Comparison of ENCODE assay signal across 20 mouse cellular contexts in genomic region chr10:102507386-102507785, GRCm38 (mm10). TPM values are rescaled to one million over a fixed set of nuclear protein-coding genes. Genes with fewer than 3 reads are reported as not detected.
A peak's percentile ranks its signal among the peaks of the same experiment; 100 is the strongest.
DNase-seq lines count a peak whose midpoint lies in the region; ATAC-seq lines count a peak whose summit lies in the region.
"Had no signal": no experiment of that assay in that cellular context is flagged by ENCODE, and none has a peak within 500 bp of the region (broad histone marks: within the 10 kb centered on the region; RNA-seq: fewer than 3 reads in every experiment).

No protein-coding gene starts in this region.

- no peaks in the 10 kb centered on the region for H3K9me3 ChIP-seq in heart, embryonic 11.5 days (replicated peaks; ENCODE audit: control insufficient read depth, low read length)
- H3K9me3 ChIP-seq in liver, embryonic 11.5 days (ENCODE audit: control insufficient read depth, low read length) = no peaks in the 10 kb centered on the region
- H3K9me3 ChIP-seq: embryonic facial prominence, embryonic 13.5 days; forebrain, embryonic 13.5 days; heart, embryonic 13.5 days; hindbrain, embryonic 15.5 days had no signal

- H3K36me3 ChIP-seq in heart, embryonic 11.5 days (ENCODE audit: control insufficient read depth, insufficient read depth, low read length) = no peaks in the 10 kb centered on the region
- H3K36me3 ChIP-seq in liver, embryonic 11.5 days (ENCODE audit: control insufficient read depth, insufficient read depth, low read length) = no peaks in the 10 kb centered on the region
- H3K36me3 ChIP-seq: embryonic facial prominence, embryonic 13.5 days; heart, embryonic 13.5 days; hindbrain, embryonic 15.5 days had no signal

- no peak for ATAC-seq in heart, embryonic 11.5 days (replicated peaks; ENCODE audit: insufficient number of reproducible peaks, low FRiP score, low TSS enrichment)
- ATAC-seq in megakaryocyte progenitor cell, adult 5-6 weeks (replicated peaks; ENCODE audit: poor library complexity) = 0 out of 2 replicates have a peak, but pooled peaks have one; percentile 19
- no peak for ATAC-seq in liver, embryonic 11.5 days (replicated peaks; ENCODE audit: low FRiP score)
- ATAC-seq: forebrain, embryonic 13.5 days; forebrain, postnatal 0 days; intestine, embryonic 16.5 days had no signal

- no peak overlapping the region for H3K27ac ChIP-seq in heart, embryonic 11.5 days (ENCODE audit: low read depth, low read length)
- H3K27ac ChIP-seq in brown adipose tissue, adult 24 weeks (replicated peaks; ENCODE audit: low read depth, low read length) = peak overlapping the region; percentile 79
- H3K27ac ChIP-seq in liver, embryonic 11.5 days (ENCODE audit: low read depth, low read length) = no peak overlapping the region
- H3K27ac ChIP-seq: embryonic facial prominence, embryonic 13.5 days; forebrain, embryonic 13.5 days; heart, embryonic 13.5 days; hindbrain, embryonic 15.5 days had no signal

- no peaks in the 10 kb centered on the region for H3K4me1 ChIP-seq in heart, embryonic 11.5 days (ENCODE audit: control insufficient read depth, insufficient read depth, low read length)
- peaks cover 7% of the 10 kb centered on the region; the same call in 1 of the 2 replicates for H3K4me1 ChIP-seq in brown adipose tissue, adult 24 weeks (ENCODE audit: control insufficient read depth, insufficient read depth, insufficient read length, low read length)
- H3K4me1 ChIP-seq in liver, embryonic 11.5 days (replicated peaks; ENCODE audit: control insufficient read depth, insufficient read depth, low read length) = no peaks in the 10 kb centered on the region
- H3K4me1 ChIP-seq: hindbrain, embryonic 15.5 days had no signal

- H3K9ac ChIP-seq in heart, embryonic 11.5 days (ENCODE audit: low read depth, low read length) = no peak overlapping the region
- no peak overlapping the region for H3K9ac ChIP-seq in liver, embryonic 11.5 days (ENCODE audit: low read depth, low read length)
- H3K9ac ChIP-seq: embryonic facial prominence, embryonic 13.5 days; forebrain, embryonic 13.5 days; forebrain, postnatal 0 days; heart, embryonic 13.5 days; hindbrain, embryonic 15.5 days had no signal

- no peak overlapping the region for H3K4me2 ChIP-seq in heart, embryonic 11.5 days
- H3K4me2 ChIP-seq in liver, embryonic 11.5 days = no peak overlapping the region
- H3K4me2 ChIP-seq: embryonic facial prominence, embryonic 13.5 days; forebrain, embryonic 13.5 days; heart, embryonic 13.5 days; hindbrain, embryonic 15.5 days had no signal

- peak; percentile 79 for DNase-seq in heart, adult 11 months
- DNase-seq in forelimb bud, embryonic 11.5 days (ENCODE audit: low read depth, low spot score) = peak; percentile 42
- DNase-seq in testis, postnatal 14 days (ENCODE audit: low spot score) = no peak
- DNase-seq in liver, embryonic 11.5 days (ENCODE audit: low spot score) = no peak
- DNase-seq: adrenal gland, adult 8-10 months; adrenal gland, postnatal 36 days; cerebellum, adult 11-12 months; cerebellum, adult 9-11 months; cerebellum, postnatal 36 days; forebrain, postnatal 0 days; gastrocnemius, postnatal 25 days; heart, postnatal 36 days had no signal

- H3K4me3 ChIP-seq in heart, embryonic 11.5 days (ENCODE audit: low read depth, low read length) = no peak overlapping the region
- no peak overlapping the region for H3K4me3 ChIP-seq in brown adipose tissue, adult 24 weeks (ENCODE audit: insufficient read depth, low read depth, low read length)
- H3K4me3 ChIP-seq in liver, embryonic 11.5 days (ENCODE audit: low read depth, low read length) = no peak overlapping the region
- H3K4me3 ChIP-seq: embryonic facial prominence, embryonic 13.5 days; forebrain, embryonic 13.5 days; heart, embryonic 13.5 days; hindbrain, embryonic 15.5 days had no signal

- 59% methylated on average over 4 of the region's 4 CpGs for WGBS in heart, embryonic 11.5 days (ENCODE audit: insufficient replicate concordance)
- WGBS in liver, embryonic 11.5 days = 68% methylated on average over 4 of the region's 4 CpGs

- H3K27me3 ChIP-seq in heart, embryonic 11.5 days (ENCODE audit: control insufficient read depth, insufficient read depth, low read length) = no peaks in the 10 kb centered on the region
- no peaks in the 10 kb centered on the region for H3K27me3 ChIP-seq in liver, embryonic 11.5 days (replicated peaks; ENCODE audit: control insufficient read depth, insufficient read depth, low read length)
- H3K27me3 ChIP-seq: embryonic facial prominence, embryonic 13.5 days; forebrain, embryonic 13.5 days; heart, embryonic 13.5 days; hindbrain, embryonic 15.5 days had no signal

RNA-seq across cellular contexts. Expression of gene Rassf9, which starts 4.6 kb away (rescaled TPM):
- polyA plus RNA-seq in heart, embryonic 11.5 days (2014; fragmentation: Nextera tagmentation; extraction: Ambion mirVana) = 0.63 and 1.3 TPM in 2 replicates
- polyA plus RNA-seq in brown adipose tissue, adult 24 weeks (2012; ENCODE audit: insufficient read depth, insufficient read length, missing spikeins) = 1.0 and 4.0 TPM in 2 replicates
- total RNA-seq in megakaryocyte progenitor cell, adult 5-6 weeks (2015) = not detected in 2 replicates
- total RNA-seq in megakaryocyte progenitor cell, adult 5-6 weeks (2017) = not detected in 2 replicates
- polyA plus RNA-seq in liver, embryonic 11.5 days (2014; fragmentation: Nextera tagmentation; extraction: Ambion mirVana) = 0.22 and 0.51 TPM in 2 replicates

RNA-seq across cellular contexts. Expression of gene Nts, which starts 17.1 kb away (rescaled TPM):
- 4.2 and 5.5 TPM in 2 replicates for polyA plus RNA-seq in heart, embryonic 11.5 days (2014; fragmentation: Nextera tagmentation; extraction: Ambion mirVana)
- 3.7 and 4.2 TPM in 2 replicates for polyA plus RNA-seq in brown adipose tissue, adult 24 weeks (2012; ENCODE audit: insufficient read depth, insufficient read length, missing spikeins)
- not detected in 2 replicates for total RNA-seq in megakaryocyte progenitor cell, adult 5-6 weeks (2015)
- not detected in 2 replicates for total RNA-seq in megakaryocyte progenitor cell, adult 5-6 weeks (2017)
- polyA plus RNA-seq in liver, embryonic 11.5 days (2014; fragmentation: Nextera tagmentation; extraction: Ambion mirVana) = 0.32 and 0.43 TPM in 2 replicates
- total RNA-seq: adrenal gland, adult 8-10 months; adrenal gland, postnatal 36 days; gastrocnemius, postnatal 25 days had no signal

Comparison
In these comparisons a context has a peak if more than half of its experiments do, and no peak if none do; other contexts are left out.
1. DNase-seq: peak in heart, adult 11 months (single experiment) and forelimb bud, embryonic 11.5 days (single experiment); none in testis, postnatal 14 days (single experiment) and liver, embryonic 11.5 days (single experiment).